Mouse (Mus musculus) MEL (cell line): Measurements from ENCODE around the gene Ddias. TPM values are rescaled to one million over a fixed set of nuclear protein-coding genes. Genes with fewer than 3 reads are reported as not detected.

Source experiments
- DNase-seq: peaks from one replicate; pipeline ENCODE4 v3.0.0; 2011; ENCODE audit warnings: low read depth, low spot score
- H3K27ac ChIP-seq: 2 replicates; pipeline ENCODE4 v1.5.1; 2012; ENCODE audit warnings: low read depth, mild to moderate bottlenecking, control low read depth, low read length, moderate library complexity; ENCODE audit not compliant: control insufficient read depth
- H3K27me3 ChIP-seq, 2 experiments: fragments of 150-350 bp in 1 of 2; sonication (generic) in 1 of 2; 2 replicates each; pipeline ENCODE4 v1.6.1; 2012; ENCODE audit warnings: low read length in 2 of 2, mild to moderate bottlenecking in 2 of 2, improper control_type of control experiment in 1 of 2, moderate library complexity in 1 of 2; ENCODE audit not compliant: insufficient read depth in 2 of 2, control insufficient read depth in 1 of 2
- H3K36me3 ChIP-seq, 2 experiments: 2 replicates each; pipeline ENCODE4 v1.6.1; 2012 to 2014; ENCODE audit warnings: low read length in 2 of 2, improper control_type of control experiment in 1 of 2, inconsistent platforms in 1 of 2, mild to moderate bottlenecking in 1 of 2; ENCODE audit not compliant: insufficient read depth in 2 of 2, control insufficient read depth in 1 of 2
- H3K4me1 ChIP-seq, 2 experiments: fragments of 150-350 bp in 1 of 2; sonication (generic) in 1 of 2; 2 replicates each; pipeline ENCODE4 v1.6.1; 2012; ENCODE audit warnings: low read length in 2 of 2, improper control_type of control experiment in 1 of 2, mild to moderate bottlenecking in 1 of 2; ENCODE audit not compliant: insufficient read depth in 2 of 2, control insufficient read depth in 1 of 2
- H3K4me3 ChIP-seq, 2 experiments: fragments of 150-350 bp in 1 of 2; sonication (generic) in 1 of 2; 2 replicates each; pipeline ENCODE4 v1.5.1; 2012; ENCODE audit warnings: low read depth in 2 of 2, low read length in 2 of 2, mild to moderate bottlenecking in 2 of 2, moderate library complexity in 2 of 2, control low read depth in 1 of 2, improper control_type of control experiment in 1 of 2; ENCODE audit not compliant: control insufficient read depth in 1 of 2, insufficient read depth in 1 of 2
- H3K79me2 ChIP-seq: 2 replicates; pipeline ENCODE4 v1.6.1; 2012; ENCODE audit warnings: mild to moderate bottlenecking, low read length, moderate library complexity; ENCODE audit not compliant: control insufficient read depth, poor library complexity, insufficient read depth
- H3K9ac ChIP-seq: 2 replicates; pipeline ENCODE4 v1.6.1; 2012; ENCODE audit warnings: low read depth, mild to moderate bottlenecking, control low read depth, low read length, moderate library complexity; ENCODE audit not compliant: control insufficient read depth, poor library complexity, severe bottlenecking
- H3K9me3 ChIP-seq: fragments of 150-350 bp; sonication (generic); replicated peaks from 2 replicates; pipeline ENCODE4 v1.6.1; 2012; ENCODE audit warnings: mild to moderate bottlenecking, low read length, improper control_type of control experiment, moderate library complexity; ENCODE audit not compliant: insufficient read depth
- CHD1 ChIP-seq: IDR thresholded peaks from 2 replicates; pipeline ENCODE4 v1.6.1; 2012; ENCODE audit warnings: low read depth, mild to moderate bottlenecking, inconsistent platforms, low read length, improper control_type of control experiment
- EP300 ChIP-seq, 2 experiments: IDR thresholded peaks; 2 replicates each; pipeline ENCODE4 v1.6.1; 2011; ENCODE audit warnings: improper control_type of control experiment in 2 of 2, low read length in 2 of 2, low read depth in 1 of 2, mild to moderate bottlenecking in 1 of 2
- HCFC1 ChIP-seq: IDR thresholded peaks from 2 replicates; pipeline ENCODE4 v1.6.1; 2012; ENCODE audit warnings: low read depth, mild to moderate bottlenecking, inconsistent platforms, low read length, improper control_type of control experiment, moderate library complexity
- KAT2A ChIP-seq: conservative IDR thresholded peaks from 2 replicates; pipeline ENCODE4 v1.6.1; 2012; ENCODE audit warnings: low read depth, low read length, improper control_type of control experiment, inconsistent platforms
- MAX ChIP-seq: IDR thresholded peaks from 2 replicates; pipeline ENCODE4 v1.6.1; 2011; ENCODE audit warnings: low read length, improper control_type of control experiment
- RAD21 ChIP-seq: IDR thresholded peaks from 2 replicates; pipeline ENCODE4 v1.6.1; 2011; ENCODE audit warnings: mild to moderate bottlenecking, low read depth, low read length, improper control_type of control experiment
- RCOR1 ChIP-seq: IDR thresholded peaks from 2 replicates; pipeline ENCODE4 v1.6.1; 2012; ENCODE audit warnings: low read depth, mild to moderate bottlenecking, inconsistent platforms, low read length, improper control_type of control experiment
- SMC3 ChIP-seq: IDR thresholded peaks from 2 replicates; pipeline ENCODE4 v1.6.1; 2011; ENCODE audit warnings: low read depth, low read length, improper control_type of control experiment
- TCF12 ChIP-seq: IDR thresholded peaks from 2 replicates; pipeline ENCODE4 v1.6.1; 2014; ENCODE audit warnings: low read depth, mild to moderate bottlenecking, inconsistent platforms, low read length, improper control_type of control experiment, moderate library complexity
- ZC3H11A ChIP-seq: IDR thresholded peaks from 2 replicates; pipeline ENCODE4 v1.6.1; 2012; ENCODE audit warnings: low read depth, mild to moderate bottlenecking, inconsistent platforms, low read length, improper control_type of control experiment
- polyA plus RNA-seq, 2 experiments: library from polyadenylated mRNA; stranded (reverse) in 1 of 2; unstranded in 1 of 2; fragments of >175 nt in 1 of 2; fragments of >200 nt in 1 of 2; gene quantifications; 2 replicates each; pipeline versions ENCODE4 v1.2.1 to v1.2.4; 2012; ENCODE audit warnings: low replicate concordance in 2 of 2, low read depth in 1 of 2; ENCODE audit not compliant: insufficient read length in 2 of 2, insufficient read depth in 1 of 2, missing spikeins in 1 of 2
- total RNA-seq: library from RNA; depleted of rRNA; stranded (reverse); fragments of 300-350 nt; gene quantifications from 2 replicates; pipeline ENCODE4 v1.2.3, GENCODE M21; 2012

The Ddias gene
- total and polyA plus RNA-seq, 3 experiments, result 19.9 to 23.5 TPM; not detected in 1

DNA sequence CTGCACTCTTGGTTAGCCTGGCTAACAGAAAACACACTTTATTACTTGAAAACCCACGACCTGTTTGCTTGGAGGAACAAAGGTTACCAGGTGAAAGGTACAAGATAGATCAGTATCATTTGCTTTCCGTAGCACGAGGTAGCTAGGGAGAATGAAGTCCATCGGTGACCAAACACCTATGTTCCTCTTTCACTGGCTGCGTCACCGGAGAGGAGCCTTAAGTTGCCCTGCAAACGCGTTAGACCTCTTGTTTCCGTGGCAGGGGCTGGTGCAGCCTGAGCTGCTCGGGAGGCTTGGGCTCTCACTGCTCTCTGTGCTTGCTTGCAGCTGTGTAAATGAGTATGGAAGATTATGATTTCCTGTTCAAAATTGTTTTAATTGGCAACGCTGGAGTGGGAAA, 54.4 kb downstream of the Ddias start:
- Histone ChIP-seq H3K4me1 (no peaks in the 10 kb centered on the region), H3K27me3 (no peaks in the 10 kb centered on the region), H3K27ac (no peak overlapping the region), H3K79me2 (no peaks in the 10 kb centered on the region), H3K36me3 (no peaks in the 10 kb centered on the region), H3K4me3 (no peak overlapping the region), H3K9ac (no peak overlapping the region), H3K9me3 (no peaks in the 10 kb centered on the region)
- TF ChIP-seq CHD1 (no peak), EP300 (IDR thresholded peaks at IDR 0.05; ENCODE audit: low read depth in 1 of 2, low read length in 2 of 2) (no peak), ZC3H11A (no peak), HCFC1 (no peak)
- DNase-seq, result no peak

DNA sequence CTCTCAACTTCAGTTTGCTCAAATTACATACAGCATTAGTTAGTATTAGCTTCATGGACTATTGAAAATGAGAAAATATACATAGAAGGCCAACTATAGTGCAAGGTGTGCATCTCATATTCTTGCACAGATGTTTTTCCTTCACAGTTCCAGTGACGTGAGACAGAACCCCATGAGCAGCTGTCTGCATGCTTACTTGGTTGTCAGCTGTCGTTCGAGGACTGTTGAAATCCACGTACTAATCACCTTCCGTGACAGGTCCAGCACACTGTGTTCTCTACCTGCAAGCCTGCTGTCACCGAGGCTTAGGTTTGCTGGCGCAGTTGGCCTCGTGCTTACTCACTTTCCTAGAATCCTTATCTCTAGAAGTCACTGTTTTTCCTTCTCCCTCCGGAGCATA, 56.2 kb downstream of the Ddias start:
- Histone ChIP-seq H3K27me3 (no peaks in the 10 kb centered on the region), H3K4me1 (no peaks in the 10 kb centered on the region), H3K27ac (no peak overlapping the region), H3K9ac (no peak overlapping the region), H3K36me3 (no peaks in the 10 kb centered on the region), H3K4me3 (no peak overlapping the region), H3K79me2 (no peaks in the 10 kb centered on the region), H3K9me3 (no peaks in the 10 kb centered on the region)
- TF ChIP-seq RAD21, result no peak
- no peak for TF ChIP-seq CHD1
- no peak for TF ChIP-seq KAT2A
- no peak for TF ChIP-seq HCFC1
- no peak for TF ChIP-seq RCOR1
- no peak for TF ChIP-seq MAX
- no peak for TF ChIP-seq SMC3
- no peak for DNase-seq

DNA sequence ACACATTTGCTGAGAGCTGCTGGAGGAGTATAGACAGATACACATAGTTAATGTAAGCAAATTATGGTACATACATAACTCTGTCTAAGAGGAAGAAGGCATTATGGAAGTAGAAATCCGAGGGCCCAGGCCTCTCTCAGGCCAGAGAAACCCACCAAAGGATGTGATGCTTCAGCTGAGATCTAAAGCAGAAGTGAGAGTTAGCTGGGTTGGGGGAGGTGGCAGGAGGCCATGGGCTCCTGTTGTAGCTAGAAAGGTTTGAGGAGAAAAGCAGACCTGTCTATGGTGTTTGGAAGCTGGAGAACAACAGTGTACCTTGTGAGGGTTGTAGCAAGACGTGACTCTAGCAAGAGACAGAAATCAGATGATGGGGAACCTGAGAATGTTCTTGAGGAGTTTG, 56.8 kb downstream of the Ddias start:
- H3K4me1 ChIP-seq, result no peaks in the 10 kb centered on the region
- H3K9ac ChIP-seq, result no peak overlapping the region
- H3K36me3 ChIP-seq, result no peaks in the 10 kb centered on the region
- H3K27ac ChIP-seq, result no peak overlapping the region
- no peaks in the 10 kb centered on the region for H3K9me3 ChIP-seq
- no peaks in the 10 kb centered on the region for H3K27me3 ChIP-seq
- TF ChIP-seq TCF12, result no peak
- no peak overlapping the region for H3K4me3 ChIP-seq
- no peak for DNase-seq
- no peaks in the 10 kb centered on the region for H3K79me2 ChIP-seq
